Mouse (Mus musculus) limb, embryonic 10.5 days (tissue): ENCODE measurements around the gene Gm3448. TPM values are rescaled to one million over a fixed set of nuclear protein-coding genes. Genes with fewer than 3 reads are reported as not detected.
"Not testable (repeated sequence)": the region's sequence is repeated elsewhere in the genome, so short reads cannot be mapped to it uniquely, and the experiment has no call there.

ENCODE experiments used
- DNase-seq: peaks from one replicate; pipeline ENCODE4 v3.0.0-alpha.2; 2017; ENCODE audit warnings: low spot score
- H3K27ac ChIP-seq: fragments of 300-500 bp; sonication (generic); 2 replicates; pipeline ENCODE4 v1.5.1; 2016; ENCODE audit warnings: mild to moderate bottlenecking
- H3K27me3 ChIP-seq: fragments of 300-500 bp; sonication (generic); 2 replicates; pipeline ENCODE4 v1.6.1; 2016; ENCODE audit warnings: low read depth, mild to moderate bottlenecking; ENCODE audit not compliant: poor library complexity, severe bottlenecking
- H3K36me3 ChIP-seq: fragments of 300-500 bp; sonication (generic); 2 replicates; pipeline ENCODE4 v1.6.1; 2016; ENCODE audit warnings: mild to moderate bottlenecking, moderate library complexity
- H3K4me1 ChIP-seq: fragments of 300-500 bp; sonication (generic); 2 replicates; pipeline ENCODE4 v1.6.1; 2016
- H3K4me3 ChIP-seq: fragments of 300-500 bp; sonication (generic); 2 replicates; pipeline ENCODE4 v1.5.1; 2016; ENCODE audit warnings: mild to moderate bottlenecking, moderate library complexity
- H3K9me3 ChIP-seq: fragments of 300-500 bp; sonication (generic); replicated peaks from 2 replicates; pipeline ENCODE4 v1.6.1; 2016; ENCODE audit warnings: mild to moderate bottlenecking
- WGBS: fragments of 180-500 bp; shearing (Covaris S2); methylation state at CpG from one replicate; pipeline ENCODE4 v1.1.7; 2016; 5-methylcytosine and 5-hydroxymethylcytosine counted together
- polyA plus RNA-seq: library from polyadenylated mRNA; unstranded; fragments of >200 nt; fragmentation: Nextera tagmentation; extraction: Ambion mirVana; gene quantifications from 2 replicates; pipeline ENCODE4 v1.2.1, GENCODE M21; 2016

The Gm3448 gene
- polyA plus RNA-seq, result 3.7 and 3.9 TPM in 2 replicates

GRCm38 (mm10) chr17:15041175-15041729 lies at the start of gene Gm3448, which contains the start of the genes Ermard and Tcte3:
TSS of gene Gm3448 (minus strand) at chr17:15041537.
TSS of gene Ermard (plus strand) at chr17:15041208.
TSS of gene Tcte3 (minus strand) at chr17:15041488.
- H3K9me3 ChIP-seq, H3K27me3 ChIP-seq, DNase-seq, H3K4me1 ChIP-seq, H3K4me3 ChIP-seq, H3K27ac ChIP-seq, H3K36me3 ChIP-seq: not testable (repeated sequence)
- under 1% methylated on average over 14 of the region's 56 CpGs for WGBS

- H3K9me3 ChIP-seq, result no peaks in the 10 kb centered on the region
- peaks cover 24% of the 10 kb centered on the region for H3K4me1 ChIP-seq
- DNase-seq, result no peak
- H3K27me3 ChIP-seq, result no peaks in the 10 kb centered on the region
- H3K27ac ChIP-seq, result peak overlapping the region; percentile 46; the same call in 1 of the 2 replicates
- WGBS, result 12% methylated on average over 8 of the region's 8 CpGs
- H3K36me3 ChIP-seq, result no peaks in the 10 kb centered on the region
- no peak overlapping the region; the same call in 1 of the 2 replicates for H3K4me3 ChIP-seq
These were observed 47.3 kb upstream of the Gm3448 start for GRCm38 (mm10) chr17:15088591-15089001.

DNA sequence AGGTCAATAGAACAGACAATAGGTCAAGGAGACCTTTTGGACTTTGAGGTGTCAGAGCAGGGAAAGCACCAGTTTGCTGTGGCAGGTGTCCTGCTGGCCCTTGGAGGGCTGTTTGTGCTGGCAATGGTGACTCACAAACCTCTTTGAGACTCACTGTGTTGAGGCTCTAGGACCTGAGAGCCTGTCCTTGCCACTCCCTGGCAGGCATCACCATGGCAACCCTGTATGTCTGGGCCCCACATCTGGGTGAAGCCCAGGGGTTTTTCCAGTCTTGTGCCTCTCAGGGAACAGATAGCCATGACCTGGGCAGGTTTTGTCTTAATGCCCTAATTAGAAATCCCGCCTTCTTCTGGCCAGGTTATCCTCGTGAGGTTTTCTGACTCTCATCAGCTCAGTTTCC lies 46.8 kb upstream of the Gm3448 start:
- H3K36me3 ChIP-seq, result no peaks in the 10 kb centered on the region
- no peak overlapping the region for H3K27ac ChIP-seq
- H3K9me3 ChIP-seq, result no peaks in the 10 kb centered on the region
- WGBS, result 32% methylated on average over 2 of the region's 2 CpGs
- no peaks in the 10 kb centered on the region for H3K27me3 ChIP-seq
- H3K4me1 ChIP-seq, result peaks cover 21% of the 10 kb centered on the region
- DNase-seq, result peak; percentile 43
- no peak overlapping the region; the same call in 1 of the 2 replicates for H3K4me3 ChIP-seq

- 67% methylated on average over 2 of the region's 2 CpGs for WGBS
- Histone ChIP-seq H3K9me3 (no peaks in the 10 kb centered on the region), H3K4me3 (no peak overlapping the region), H3K27ac (no peak overlapping the region; the same call in 1 of the 2 replicates), H3K36me3 (no peaks in the 10 kb centered on the region), H3K4me1 (peaks cover 21% of the 10 kb centered on the region), H3K27me3 (no peaks in the 10 kb centered on the region)
- DNase-seq, result no peak
These were observed 43.7 kb upstream of the Gm3448 start for GRCm38 (mm10) chr17:15085006-15085405.

GRCm38 (mm10) chr17:15084226-15084848 lies 43.0 kb upstream of the Gm3448 start:
- Histone ChIP-seq H3K4me1 (peaks cover 18% of the 10 kb centered on the region), H3K36me3 (no peaks in the 10 kb centered on the region), H3K9me3 (no peaks in the 10 kb centered on the region), H3K27me3 (no peaks in the 10 kb centered on the region), H3K4me3 (no peak overlapping the region), H3K27ac (peak overlapping the region; percentile 19; the same call in 1 of the 2 replicates)
- no peak for DNase-seq
- 71% methylated on average over 13 of the region's 13 CpGs for WGBS

GRCm38 (mm10) chr17:15077536-15077935 lies 36.2 kb upstream of the Gm3448 start:
- Histone ChIP-seq H3K4me1 (no peaks in the 10 kb centered on the region), H3K36me3 (no peaks in the 10 kb centered on the region), H3K4me3 (no peak overlapping the region), H3K27ac (no peak overlapping the region), H3K9me3 (no peaks in the 10 kb centered on the region), H3K27me3 (no peaks in the 10 kb centered on the region)
- DNase-seq, result no peak
- WGBS, result 58% methylated on average over 2 of the region's 2 CpGs

DNA sequence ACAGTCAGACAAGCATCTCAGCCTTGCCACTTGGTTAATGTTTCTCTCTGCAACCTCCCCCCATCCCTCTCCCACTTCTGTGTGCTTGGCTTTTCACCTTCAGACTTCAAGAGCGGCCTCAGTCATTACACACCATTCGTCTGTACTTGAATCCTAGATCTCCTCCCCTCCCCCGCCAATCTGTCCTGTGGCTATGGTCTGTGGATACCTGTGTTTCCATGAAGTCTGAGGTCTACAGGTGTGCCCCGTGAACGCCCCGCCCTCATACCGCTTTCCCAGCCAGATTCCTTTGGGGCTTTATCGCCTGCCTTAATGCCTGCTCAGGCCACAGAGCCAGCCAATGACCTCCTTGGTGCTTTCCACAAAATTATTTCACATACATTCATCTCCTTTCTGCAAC lies 33.7 kb upstream of the Gm3448 start:
- WGBS, result 76% methylated on average over 8 of the region's 8 CpGs
- no peak overlapping the region for H3K4me3 ChIP-seq
- no peaks in the 10 kb centered on the region for H3K9me3 ChIP-seq
- no peaks in the 10 kb centered on the region for H3K4me1 ChIP-seq
- H3K27ac ChIP-seq, result no peak overlapping the region
- no peak for DNase-seq
- H3K36me3 ChIP-seq, result no peaks in the 10 kb centered on the region
- H3K27me3 ChIP-seq, result no peaks in the 10 kb centered on the region

GRCm38 (mm10) chr17:15072211-15072610 lies 30.9 kb upstream of the Gm3448 start:
- no peak for DNase-seq
- H3K36me3 ChIP-seq, result no peaks in the 10 kb centered on the region
- no peak overlapping the region for H3K27ac ChIP-seq
- H3K4me3 ChIP-seq, result no peak overlapping the region
- WGBS, result 81% methylated on average over 2 of the region's 2 CpGs
- no peaks in the 10 kb centered on the region for H3K4me1 ChIP-seq
- H3K9me3 ChIP-seq, result no peaks in the 10 kb centered on the region
- no peaks in the 10 kb centered on the region for H3K27me3 ChIP-seq

DNA sequence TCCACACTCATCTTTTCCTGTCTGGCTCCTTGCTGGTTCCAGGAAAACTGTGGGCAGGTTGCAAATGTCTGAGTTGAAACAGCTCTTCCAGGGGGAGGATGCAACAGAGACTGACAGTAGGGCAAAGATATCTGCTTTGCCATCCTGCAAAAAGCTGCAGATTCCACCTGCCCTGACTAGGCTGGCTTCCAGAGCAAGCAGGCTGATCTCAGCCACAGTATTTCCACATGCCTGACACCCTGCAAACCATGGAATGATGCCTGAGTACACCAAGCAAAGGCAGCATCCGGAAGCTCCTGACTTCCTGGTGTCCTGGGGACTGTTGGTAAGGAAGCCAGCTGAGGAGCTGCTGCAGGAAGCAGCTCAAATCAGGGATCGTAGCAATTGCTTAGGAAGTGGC lies 27.8 kb upstream of the Gm3448 start:
- peaks cover 8% of the 10 kb centered on the region for H3K4me1 ChIP-seq
- H3K27me3 ChIP-seq, result no peaks in the 10 kb centered on the region
- 55% methylated on average over 2 of the region's 2 CpGs for WGBS
- no peak overlapping the region for H3K27ac ChIP-seq
- H3K9me3 ChIP-seq, result no peaks in the 10 kb centered on the region
- no peak for DNase-seq
- no peaks in the 10 kb centered on the region for H3K36me3 ChIP-seq
- H3K4me3 ChIP-seq, result no peak overlapping the region

DNA sequence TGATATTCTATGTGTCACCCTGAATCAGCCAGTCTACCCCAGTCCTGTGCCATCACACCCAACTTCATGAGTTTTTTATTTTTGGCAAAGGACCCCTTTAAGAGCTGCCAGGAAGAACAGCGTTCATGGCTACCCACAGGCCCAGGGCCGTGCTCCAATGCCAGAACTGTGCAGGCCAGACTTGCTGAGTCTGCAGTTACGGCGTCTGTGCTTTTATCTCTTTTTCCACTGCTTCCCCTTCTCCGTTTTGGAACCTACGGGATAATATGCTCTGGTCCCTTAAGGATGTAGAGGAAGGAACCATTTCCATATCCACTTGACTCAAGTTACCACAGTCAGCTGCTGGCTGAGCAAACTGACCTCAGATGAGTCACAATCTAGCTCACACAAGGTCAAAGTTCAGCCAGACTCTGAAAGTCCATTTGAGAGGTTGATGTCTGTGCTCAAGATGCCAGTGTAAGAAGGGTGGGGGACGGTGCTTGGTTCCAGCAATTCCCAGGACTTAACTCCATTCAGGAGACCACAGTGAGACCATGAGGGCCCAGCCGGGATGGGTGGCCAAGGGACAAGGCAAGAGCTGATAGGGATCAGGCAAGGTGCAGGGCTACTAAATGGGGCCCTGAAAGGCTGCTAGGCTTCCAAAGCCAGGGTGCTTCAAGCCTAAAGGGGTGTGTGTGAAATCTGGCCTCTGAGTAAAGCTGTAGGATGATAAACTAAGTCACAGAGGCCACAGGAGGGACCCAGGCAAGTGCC lies 26.9 kb upstream of the Gm3448 start:
- H3K4me3 ChIP-seq, result no peak overlapping the region
- DNase-seq, result no peak
- 68% methylated on average over 8 of the region's 8 CpGs for WGBS
- no peaks in the 10 kb centered on the region for H3K27me3 ChIP-seq
- H3K27ac ChIP-seq, result no peak overlapping the region
- 0 out of 2 replicates have a peak, but pooled peaks cover 3% of the 10 kb centered on the region for H3K36me3 ChIP-seq
- no peaks in the 10 kb centered on the region for H3K9me3 ChIP-seq
- H3K4me1 ChIP-seq, result peaks cover 8% of the 10 kb centered on the region

GRCm38 (mm10) chr17:15066911-15067310 lies 25.6 kb upstream of the Gm3448 start:
- no peak overlapping the region for H3K4me3 ChIP-seq

GRCm38 (mm10) chr17:15066066-15066465 lies 24.7 kb upstream of the Gm3448 start:
- H3K4me3 ChIP-seq, result peak overlapping the region; percentile 18
- H3K36me3 ChIP-seq, result peaks cover 23% of the 10 kb centered on the region
- H3K27me3 ChIP-seq, result no peaks in the 10 kb centered on the region
- peaks cover 8% of the 10 kb centered on the region for H3K4me1 ChIP-seq
- peak; percentile 47 for DNase-seq
- H3K27ac ChIP-seq, result peak overlapping the region; percentile 68; the same call in 1 of the 2 replicates
- whole genome bisulfite sequencing, result 25% methylated on average over 6 of the region's 6 CpGs
- no peaks in the 10 kb centered on the region for H3K9me3 ChIP-seq

More at GRCm38 (mm10) chr17:15066911-15067310, 25.6 kb upstream of the Gm3448 start:
- Histone ChIP-seq H3K4me1 (peaks cover 8% of the 10 kb centered on the region), H3K27me3 (no peaks in the 10 kb centered on the region), H3K27ac (no peak overlapping the region), H3K36me3 (peaks cover 14% of the 10 kb centered on the region), H3K9me3 (no peaks in the 10 kb centered on the region)
- WGBS, result 46% methylated on average over 1 of the region's 1 CpGs
- DNase-seq, result no peak
